Mouse (Mus musculus): ENCODE results near the gene Gm44511. TPM values are rescaled to one million over a fixed set of nuclear protein-coding genes. Genes with fewer than 3 reads are reported as not detected.

Gene Gm44511
- total RNA-seq, 2 experiments from 2014 or later: not detected

- intact Hi-C loops (cut with DNase I): no loop called here
- no peak for DNase-seq (ENCODE audit: low spot score)
Observed at GRCm38 (mm10) chr6:128733908-128734679, 92.0 kb downstream of the Gm44511 start.

- DNase-seq (ENCODE audit: low spot score): no peak
- intact Hi-C loops (cut with DNase I): no loop called here
Observed at GRCm38 (mm10) chr6:128732032-128732431, 94.1 kb downstream of the Gm44511 start.

Other genes starting within 250 kb of the Gm44511 start
- gene A2ml1, start 244.7 kb downstream of the Gm44511 start, total RNA-seq (2021): not detected
- not detected for gene Klrb1a, start 202.8 kb downstream of the Gm44511 start, total RNA-seq (2021)
- under 1 TPM in 1 of 2 experiments, not detected in 1; 0.56 TPM for gene Clec2h, start 163.9 kb downstream of the Gm44511 start, total RNA-seq (2021)
- gene Klrb1, start 103.3 kb downstream of the Gm44511 start, total RNA-seq (2021): not detected
- under 1 TPM in 1 of 2 experiments, not detected in 1; 0.28 TPM for gene Klrb1c, start 37.1 kb downstream of the Gm44511 start, total RNA-seq (2021)
- gene Klrb1b, start within 50 bp of the Gm44511 start, total RNA-seq (2021): under 1 TPM in 1 of 2 experiments, not detected in 1; 0.10 TPM
- gene Clec2i, start 61.3 kb upstream of the Gm44511 start, total RNA-seq (2021): under 1 TPM in 1 of 2 experiments, not detected in 1; 0.23 TPM
- under 1 TPM; 0.28 to 0.42 TPM for gene BC035044, start 64.8 kb upstream of the Gm44511 start, total RNA-seq (2021)
- gene Clec2g, start 108.1 kb upstream of the Gm44511 start, total RNA-seq (2021): 1 to 10 TPM; 1.2 to 2.7 TPM
- gene Klrb1f, start 219.6 kb upstream of the Gm44511 start, total RNA-seq (2021): not detected